Mouse (Mus musculus) ovary, adult 18-20 months (tissue): ENCODE data around the gene Nr2e3.
A peak's percentile ranks its signal among the peaks of the same experiment; 100 is the strongest.
"Not testable (repeated sequence)": the region's sequence is repeated elsewhere in the genome, so short reads cannot be mapped to it uniquely, and the experiment has no call there.

ENCODE experiments used
- DNase-seq: peaks from one replicate; pipeline ENCODE4 v3.0.0; 2022; ENCODE audit warnings: low spot score, mixed read lengths

The Nr2e3 gene

GRCm38 (mm10) chr9:59960559-59960958 is at the start of gene Nr2e3:
Gene Nr2e3, minus strand, starts transcription at chr9:59960659.
- DNase-seq: no peak

- DNase-seq: no peak
Measured at GRCm38 (mm10) chr9:60008936-60009335, 48.5 kb upstream of the Nr2e3 start.

- DNase-seq: no peak
Measured at GRCm38 (mm10) chr9:60002323-60002722, 41.9 kb upstream of the Nr2e3 start.

- DNase-seq: no peak
Measured at GRCm38 (mm10) chr9:60001444-60001843, 41.0 kb upstream of the Nr2e3 start.

- no peak for DNase-seq
Measured at GRCm38 (mm10) chr9:59997725-59998124, 37.3 kb upstream of the Nr2e3 start.

- no peak for DNase-seq
Measured at GRCm38 (mm10) chr9:59991407-59991806, 30.9 kb upstream of the Nr2e3 start.

GRCm38 (mm10) chr9:59989864-59990263 is 29.4 kb upstream of the Nr2e3 start:
- DNase-seq: no peak

- no peak for DNase-seq
Measured at GRCm38 (mm10) chr9:59985900-59986572, 25.6 kb upstream of the Nr2e3 start.

GRCm38 (mm10) chr9:59981116-59981515 is 20.7 kb upstream of the Nr2e3 start:
- DNase-seq: peak; percentile 20

GRCm38 (mm10) chr9:59971263-59971662 is 10.8 kb upstream of the Nr2e3 start:
- no peak for DNase-seq

GRCm38 (mm10) chr9:59969383-59969782 is 8.9 kb upstream of the Nr2e3 start:
- no peak for DNase-seq

- no peak for DNase-seq
Measured at GRCm38 (mm10) chr9:59965046-59965445, 4.6 kb upstream of the Nr2e3 start.

GRCm38 (mm10) chr9:59964367-59964766 is 3.9 kb upstream of the Nr2e3 start:
- no peak for DNase-seq

- DNase-seq: no peak
Measured at GRCm38 (mm10) chr9:59961201-59961955, 919 bp upstream of the Nr2e3 start.

GRCm38 (mm10) chr9:59959276-59959675 is 1.2 kb downstream of the Nr2e3 start:
- peak; percentile 74 for DNase-seq

- not testable (repeated sequence) for DNase-seq
Measured at GRCm38 (mm10) chr9:59958115-59958514, 2.3 kb downstream of the Nr2e3 start.

- no peak for DNase-seq
Measured at GRCm38 (mm10) chr9:59956496-59956895, 4.0 kb downstream of the Nr2e3 start.

GRCm38 (mm10) chr9:59955692-59956091 is 4.8 kb downstream of the Nr2e3 start:
- no peak for DNase-seq

GRCm38 (mm10) chr9:59955199-59955598 is 5.3 kb downstream of the Nr2e3 start:
- no peak for DNase-seq

GRCm38 (mm10) chr9:59953556-59953955 is 6.9 kb downstream of the Nr2e3 start:
- DNase-seq: no peak

GRCm38 (mm10) chr9:59952515-59953070 is 7.9 kb downstream of the Nr2e3 start:
- no peak for DNase-seq

- no peak for DNase-seq
Measured at GRCm38 (mm10) chr9:59951943-59952342, 8.5 kb downstream of the Nr2e3 start.
